Mouse (Mus musculus) hindbrain, embryonic 12.5 days (tissue): ENCODE measurements at regions not wholly inside any gene's neighbourhood (a gene's known extent, or its start where the extent isn't known, plus 50 kb on each side); places are given as distances from the start of the nearest gene placed in this dataset.

ENCODE experiments used
- ATAC-seq: fragments of 200-750 bp; cut with Nextera tagmentation; 2 replicates; pipeline ENCODE4 v1.8.0; 2017; ENCODE audit warnings: moderate TSS enrichment; ENCODE audit not compliant: low FRiP score
- H3K27ac ChIP-seq: fragments of 300-500 bp; sonication (generic); 2 replicates; pipeline ENCODE4 v1.5.1; 2016; ENCODE audit warnings: mild to moderate bottlenecking
- H3K27me3 ChIP-seq: fragments of 300-500 bp; sonication (generic); 2 replicates; pipeline ENCODE4 v1.6.1; 2016; ENCODE audit warnings: mild to moderate bottlenecking
- H3K36me3 ChIP-seq: fragments of 300-500 bp; sonication (generic); 2 replicates; pipeline ENCODE4 v1.6.1; 2016; ENCODE audit warnings: mild to moderate bottlenecking
- H3K4me1 ChIP-seq: fragments of 300-500 bp; sonication (generic); 2 replicates; pipeline ENCODE4 v1.6.1; 2016
- H3K4me2 ChIP-seq: fragments of 300-500 bp; sonication (generic); replicated peaks from 2 replicates; pipeline ENCODE4 v1.6.1; 2016; ENCODE audit warnings: mild to moderate bottlenecking
- H3K4me3 ChIP-seq: fragments of 300-500 bp; sonication (generic); 2 replicates; pipeline ENCODE4 v1.5.1; 2016; ENCODE audit warnings: mild to moderate bottlenecking
- H3K9ac ChIP-seq: fragments of 300-500 bp; sonication (generic); 2 replicates; pipeline ENCODE4 v1.6.1; 2016; ENCODE audit warnings: mild to moderate bottlenecking, moderate library complexity
- H3K9me3 ChIP-seq: fragments of 300-500 bp; sonication (generic); replicated peaks from 2 replicates; pipeline ENCODE4 v1.6.1; 2016; ENCODE audit warnings: mild to moderate bottlenecking
- WGBS: fragments of 180-500 bp; shearing (Covaris S2); methylation state at CpG from one replicate; pipeline ENCODE4 v1.1.7; 2016; 5-methylcytosine and 5-hydroxymethylcytosine counted together

- WGBS: 78% methylated on average over 12 of the region's 12 CpGs
- H3K27me3 ChIP-seq: no peaks in the 10 kb centered on the region
- H3K36me3 ChIP-seq: no peaks in the 10 kb centered on the region
- ATAC-seq: no peak
- H3K27ac ChIP-seq: no peak overlapping the region
- no peak overlapping the region for H3K4me2 ChIP-seq
- no peaks in the 10 kb centered on the region for H3K9me3 ChIP-seq
- H3K4me3 ChIP-seq: no peak overlapping the region
- no peaks in the 10 kb centered on the region for H3K4me1 ChIP-seq
- H3K9ac ChIP-seq: no peak overlapping the region
Measured at GRCm38 (mm10) chr11:43998046-43998725, 97.2 kb upstream of the Adra1b start.

GRCm38 (mm10) chr11:44000056-44000455, 99.0 kb upstream of the Adra1b start:
- no peaks in the 10 kb centered on the region for H3K4me1 ChIP-seq
- no peak overlapping the region for H3K4me3 ChIP-seq
- H3K27ac ChIP-seq: no peak overlapping the region
- WGBS: 89% methylated on average over 4 of the region's 4 CpGs
- no peaks in the 10 kb centered on the region for H3K36me3 ChIP-seq
- H3K4me2 ChIP-seq: no peak overlapping the region
- H3K9ac ChIP-seq: no peak overlapping the region
- no peaks in the 10 kb centered on the region for H3K27me3 ChIP-seq
- no peak for ATAC-seq
- H3K9me3 ChIP-seq: no peaks in the 10 kb centered on the region

GRCm38 (mm10) chr11:44001843-44002589, 101.0 kb upstream of the Adra1b start:
- Histone ChIP-seq H3K4me2 (no peak overlapping the region), H3K27ac (no peak overlapping the region), H3K4me3 (no peak overlapping the region), H3K4me1 (no peaks in the 10 kb centered on the region), H3K36me3 (no peaks in the 10 kb centered on the region), H3K27me3 (no peaks in the 10 kb centered on the region), H3K9ac (no peak overlapping the region), H3K9me3 (no peaks in the 10 kb centered on the region)
- ATAC-seq: no peak
- 88% methylated on average over 7 of the region's 7 CpGs for WGBS

- no peaks in the 10 kb centered on the region for H3K9me3 ChIP-seq
- no peaks in the 10 kb centered on the region for H3K36me3 ChIP-seq
- WGBS: 64% methylated on average over 6 of the region's 6 CpGs
- no peak for ATAC-seq
- no peak overlapping the region for H3K9ac ChIP-seq
- no peaks in the 10 kb centered on the region for H3K27me3 ChIP-seq
- H3K4me2 ChIP-seq: no peak overlapping the region
- no peak overlapping the region for H3K27ac ChIP-seq
- H3K4me3 ChIP-seq: no peak overlapping the region
- no peaks in the 10 kb centered on the region for H3K4me1 ChIP-seq
Measured at GRCm38 (mm10) chr11:44002716-44003522, 101.9 kb upstream of the Adra1b start.

GRCm38 (mm10) chr11:44007526-44008040, 106.6 kb upstream of the Adra1b start:
- Histone ChIP-seq H3K4me3 (no peak overlapping the region), H3K9me3 (no peaks in the 10 kb centered on the region), H3K36me3 (no peaks in the 10 kb centered on the region), H3K9ac (no peak overlapping the region), H3K27me3 (no peaks in the 10 kb centered on the region), H3K27ac (no peak overlapping the region), H3K4me1 (no peaks in the 10 kb centered on the region), H3K4me2 (no peak overlapping the region)
- WGBS: 82% methylated on average over 5 of the region's 5 CpGs
- ATAC-seq: no peak

- Histone ChIP-seq H3K36me3 (no peaks in the 10 kb centered on the region), H3K9ac (no peak overlapping the region), H3K27me3 (no peaks in the 10 kb centered on the region), H3K4me1 (no peaks in the 10 kb centered on the region), H3K4me3 (no peak overlapping the region), H3K9me3 (no peaks in the 10 kb centered on the region), H3K4me2 (no peak overlapping the region), H3K27ac (no peak overlapping the region)
- no peak for ATAC-seq
- WGBS: 87% methylated on average over 5 of the region's 5 CpGs
Measured at GRCm38 (mm10) chr11:44012314-44012713, 111.3 kb upstream of the Adra1b start.

GRCm38 (mm10) chr11:44013841-44014240, 112.8 kb upstream of the Adra1b start:
- H3K9ac ChIP-seq: no peak overlapping the region
- no peaks in the 10 kb centered on the region for H3K4me1 ChIP-seq
- H3K27me3 ChIP-seq: no peaks in the 10 kb centered on the region
- H3K4me2 ChIP-seq: no peak overlapping the region
- no peak for ATAC-seq
- H3K9me3 ChIP-seq: no peaks in the 10 kb centered on the region
- WGBS: 38% methylated on average over 1 of the region's 1 CpGs
- no peak overlapping the region for H3K4me3 ChIP-seq
- H3K36me3 ChIP-seq: no peaks in the 10 kb centered on the region
- no peak overlapping the region for H3K27ac ChIP-seq

GRCm38 (mm10) chr11:44021638-44022037, 120.6 kb upstream of the Adra1b start:
- no peak overlapping the region for H3K9ac ChIP-seq
- H3K9me3 ChIP-seq: no peaks in the 10 kb centered on the region
- H3K4me1 ChIP-seq: no peaks in the 10 kb centered on the region
- 74% methylated on average over 4 of the region's 4 CpGs for WGBS
- no peak overlapping the region for H3K4me2 ChIP-seq
- no peak overlapping the region for H3K4me3 ChIP-seq
- H3K36me3 ChIP-seq: no peaks in the 10 kb centered on the region
- H3K27ac ChIP-seq: no peak overlapping the region
- no peaks in the 10 kb centered on the region for H3K27me3 ChIP-seq
- no peak for ATAC-seq

GRCm38 (mm10) chr11:44027046-44027445, 126.0 kb upstream of the Adra1b start:
- WGBS: 77% methylated on average over 3 of the region's 3 CpGs
- no peak for ATAC-seq

GRCm38 (mm10) chr11:44046083-44046482, 145.1 kb upstream of the Adra1b start:
- no peak overlapping the region for H3K4me2 ChIP-seq
- no peak overlapping the region for H3K4me3 ChIP-seq
- WGBS: 68% methylated on average over 2 of the region's 2 CpGs
- H3K36me3 ChIP-seq: no peaks in the 10 kb centered on the region
- H3K9ac ChIP-seq: no peak overlapping the region
- no peak overlapping the region for H3K27ac ChIP-seq
- no peaks in the 10 kb centered on the region for H3K9me3 ChIP-seq
- no peaks in the 10 kb centered on the region for H3K4me1 ChIP-seq
- no peaks in the 10 kb centered on the region for H3K27me3 ChIP-seq
- ATAC-seq: no peak

More at GRCm38 (mm10) chr11:44027046-44027445, 126.0 kb upstream of the Adra1b start:
- H3K4me2 ChIP-seq: no peak overlapping the region
- H3K36me3 ChIP-seq: no peaks in the 10 kb centered on the region
- no peaks in the 10 kb centered on the region for H3K4me1 ChIP-seq
- H3K9me3 ChIP-seq: no peaks in the 10 kb centered on the region
- no peaks in the 10 kb centered on the region for H3K27me3 ChIP-seq
- no peak overlapping the region for H3K4me3 ChIP-seq
- no peak overlapping the region for H3K9ac ChIP-seq
- no peak overlapping the region for H3K27ac ChIP-seq

- H3K27ac ChIP-seq: no peak overlapping the region
- H3K4me2 ChIP-seq: no peak overlapping the region
- no peaks in the 10 kb centered on the region for H3K27me3 ChIP-seq
- 75% methylated on average over 5 of the region's 5 CpGs for WGBS
- no peak overlapping the region for H3K9ac ChIP-seq
- H3K36me3 ChIP-seq: no peaks in the 10 kb centered on the region
- H3K9me3 ChIP-seq: no peaks in the 10 kb centered on the region
- ATAC-seq: no peak
- no peaks in the 10 kb centered on the region for H3K4me1 ChIP-seq
- no peak overlapping the region for H3K4me3 ChIP-seq
Measured at GRCm38 (mm10) chr11:44049253-44049976, 148.4 kb upstream of the Adra1b start.

GRCm38 (mm10) chr11:44052481-44052880, 151.5 kb upstream of the Adra1b start:
- ATAC-seq: no peak
- no peaks in the 10 kb centered on the region for H3K9me3 ChIP-seq
- H3K4me1 ChIP-seq: no peaks in the 10 kb centered on the region
- 87% methylated on average over 5 of the region's 5 CpGs for WGBS
- H3K4me2 ChIP-seq: no peak overlapping the region
- H3K36me3 ChIP-seq: no peaks in the 10 kb centered on the region
- no peak overlapping the region for H3K27ac ChIP-seq
- H3K4me3 ChIP-seq: no peak overlapping the region
- H3K27me3 ChIP-seq: no peaks in the 10 kb centered on the region
- no peak overlapping the region for H3K9ac ChIP-seq
